Mouse (Mus musculus) heart, adult 9 months (tissue): ENCODE measurements around the gene Abhd16b.
"Not testable (repeated sequence)": the region's sequence is repeated elsewhere in the genome, so short reads cannot be mapped to it uniquely, and the experiment has no call there.

Experiments
- DNase-seq, 2 experiments: peaks; one replicate each; pipeline ENCODE4 v3.0.0; 2022; ENCODE audit warnings: low spot score in 2 of 2

Abhd16b gene

GRCm38 (mm10) chr2:181487338-181488277 is 5.4 kb upstream of the Abhd16b start:
- peak; percentile 68 to 81 for DNase-seq

DNA sequence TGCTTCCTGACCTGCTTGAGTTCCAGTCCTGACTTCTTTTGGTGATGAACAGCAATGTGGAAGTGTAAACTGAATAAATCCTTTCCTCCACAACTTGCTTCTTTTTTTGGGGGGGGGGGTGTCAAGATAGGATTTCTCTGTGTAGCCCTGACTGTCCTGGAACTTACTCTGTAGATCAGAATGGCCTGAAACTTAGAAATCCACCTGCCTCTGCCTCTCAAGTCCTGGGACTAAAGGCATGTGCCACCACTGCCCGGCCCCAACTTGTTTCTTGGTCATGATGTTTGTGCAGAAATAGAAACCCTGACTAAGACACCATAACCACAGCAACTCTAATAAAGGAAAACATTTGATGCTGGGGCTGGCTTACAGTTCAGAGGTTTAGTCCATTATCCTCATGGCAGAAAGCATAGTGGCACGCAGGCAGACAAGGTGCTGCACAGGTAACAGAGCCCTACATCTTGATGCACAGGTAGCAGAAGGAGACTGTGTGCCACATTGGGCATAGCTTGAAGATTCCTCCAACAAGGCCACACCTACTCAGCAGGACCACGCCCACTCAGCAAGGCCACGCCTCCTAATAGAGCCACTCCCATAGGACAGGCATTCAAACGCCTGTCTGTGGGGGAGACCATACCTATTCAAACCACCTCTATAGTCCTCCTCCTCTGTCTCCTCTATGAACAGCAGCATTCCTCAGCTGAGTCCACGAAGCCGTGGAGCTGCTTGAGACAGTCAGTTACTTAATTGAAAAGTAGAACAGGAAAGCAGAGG is 1.4 kb upstream of the Abhd16b start:
- no peak for DNase-seq

DNA sequence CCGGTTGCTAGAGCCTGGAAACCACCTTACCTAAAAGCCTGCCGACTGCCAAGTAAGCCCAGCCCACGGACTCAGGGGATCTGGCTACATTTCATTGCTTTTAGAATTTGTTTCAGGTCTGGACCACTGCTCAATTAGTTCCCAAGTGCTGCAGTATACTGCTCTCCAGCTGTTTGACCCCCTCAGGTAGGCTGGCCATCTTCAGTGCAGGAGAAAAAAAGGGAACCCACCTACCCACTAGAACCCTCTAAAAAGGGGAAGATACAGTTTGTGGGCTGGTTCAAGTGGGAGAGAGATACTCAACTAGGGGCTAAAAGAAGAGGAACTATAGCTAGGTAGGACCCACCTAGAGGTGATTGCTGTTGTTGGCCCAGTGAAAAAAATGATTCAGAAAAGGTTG is 800 bp upstream of the Abhd16b start:
- DNase-seq, result no peak

DNA sequence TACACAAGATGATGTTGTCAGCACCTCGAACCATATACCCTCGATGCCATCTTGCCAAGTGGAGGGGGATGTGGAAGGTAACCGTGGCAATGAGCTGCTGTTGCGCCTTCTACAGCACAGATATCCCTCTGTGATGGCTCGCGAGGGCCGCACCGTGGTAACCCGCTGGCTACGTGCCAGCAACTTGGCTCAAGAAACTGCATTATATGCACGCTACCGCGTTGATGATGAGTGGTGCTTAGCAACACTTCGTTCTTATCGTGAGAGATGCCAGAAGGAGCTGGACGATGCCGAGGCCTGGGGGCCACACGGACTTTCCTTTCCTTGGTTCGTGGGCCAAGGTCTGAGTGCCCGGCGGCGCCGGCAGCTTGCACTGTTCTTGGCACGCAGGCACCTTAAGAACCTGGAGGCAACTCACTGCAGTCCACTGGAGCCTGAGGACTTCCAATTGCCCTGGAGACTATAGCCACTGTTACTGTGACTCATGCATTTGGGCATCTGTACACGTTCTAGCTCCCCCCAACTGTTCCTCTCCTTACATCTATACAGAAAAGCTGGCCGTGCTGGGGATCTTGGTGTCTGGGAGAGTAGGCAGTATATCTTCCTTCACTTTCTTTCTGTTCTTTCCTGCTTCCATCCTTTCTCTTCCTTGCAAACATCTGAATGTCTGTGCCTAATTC is 1.4 kb downstream of the Abhd16b start:
- DNase-seq, result no peak

- not testable (repeated sequence) for DNase-seq
Measured at GRCm38 (mm10) chr2:181495845-181496244, 2.8 kb downstream of the Abhd16b start.

DNA sequence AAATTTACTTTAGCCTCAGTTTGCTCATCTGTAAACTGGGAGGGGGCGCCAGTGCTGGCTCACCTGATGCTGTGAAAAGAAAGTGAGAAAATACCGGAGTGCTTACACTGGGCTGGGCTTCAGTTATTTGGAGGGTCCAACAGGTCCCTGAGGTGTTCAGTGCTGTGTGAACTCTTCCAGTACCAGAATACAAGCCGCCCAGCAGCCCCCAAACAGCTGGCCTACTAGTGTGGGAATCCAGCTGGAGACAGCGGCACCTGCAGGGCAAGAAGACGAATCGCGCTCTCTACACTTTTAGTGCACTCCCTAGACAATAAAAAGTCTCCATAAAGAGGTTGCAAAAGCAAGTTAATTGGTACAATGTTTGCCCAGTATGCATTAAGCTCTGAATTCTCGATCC is 3.3 kb downstream of the Abhd16b start:
- DNase-seq, result peak; percentile 51 to 54

DNA sequence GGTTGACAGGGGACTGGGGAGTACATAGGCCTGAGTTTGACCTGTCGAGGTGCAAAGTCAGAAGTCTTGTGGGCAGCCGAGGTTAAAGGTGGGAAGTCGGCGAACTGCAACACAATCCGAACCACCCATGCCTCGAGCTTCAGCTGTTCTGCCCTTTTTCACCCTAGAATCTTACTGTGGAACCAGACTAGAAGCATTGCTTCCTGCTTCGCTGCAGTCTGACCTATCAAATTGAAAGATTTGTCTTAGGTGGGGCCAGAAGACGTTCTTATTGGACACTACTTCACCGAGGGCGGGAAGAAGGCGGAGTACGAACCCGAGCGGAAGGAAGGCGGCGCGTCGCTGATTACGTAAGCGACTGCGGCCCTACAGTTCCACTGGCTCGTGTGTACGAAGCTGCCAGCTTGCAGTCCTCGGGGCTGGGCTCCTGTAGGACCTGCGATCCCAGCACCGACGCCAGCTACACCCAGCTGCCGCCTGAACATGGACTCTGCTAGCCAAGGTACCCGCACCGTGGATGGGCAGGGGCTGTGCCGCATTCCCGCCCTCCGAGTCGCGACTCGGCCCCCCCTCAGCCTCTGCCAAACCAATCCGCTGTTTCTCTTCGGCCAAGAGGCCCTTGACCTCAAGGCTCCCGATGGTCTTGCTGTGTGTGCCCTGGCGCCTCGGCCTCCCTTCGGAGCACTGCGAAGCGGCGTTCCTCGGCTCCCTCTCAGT is 4.0 kb downstream of the Abhd16b start, which contains the start of gene Tpd52l2:
Gene Tpd52l2, plus strand, starts transcription at position 312 of the 717 bp plus-strand sequence.
- DNase-seq, result peak; percentile 95 to 96

- peak; percentile 77 to 78 for DNase-seq
Measured at GRCm38 (mm10) chr2:181497548-181497875, 4.5 kb downstream of the Abhd16b start.

- DNase-seq, result no peak
Measured at GRCm38 (mm10) chr2:181498644-181499043, 5.6 kb downstream of the Abhd16b start.

- DNase-seq, result no peak
Measured at GRCm38 (mm10) chr2:181509191-181509590, 16.2 kb downstream of the Abhd16b start.

DNA sequence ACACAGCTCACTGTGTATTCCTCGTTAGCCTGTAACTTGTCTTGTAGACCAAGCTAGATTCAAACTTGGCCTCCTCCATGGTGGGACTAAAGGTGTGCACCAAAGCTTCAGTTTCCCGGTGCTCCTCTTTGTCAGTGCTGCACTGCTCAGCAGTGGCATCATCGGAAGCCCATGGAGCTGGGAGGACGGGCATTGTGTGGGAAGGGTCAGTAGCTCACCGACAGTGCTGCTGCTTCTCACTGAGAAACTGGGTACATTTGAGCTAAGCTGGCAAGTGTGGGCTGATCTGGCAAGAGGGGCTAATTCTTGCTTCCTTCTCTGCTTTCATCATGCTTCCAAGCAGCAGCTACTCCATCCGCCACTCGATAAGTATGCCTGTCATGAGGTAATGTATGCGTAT is 18.2 kb downstream of the Abhd16b start:
- no peak for DNase-seq

- no peak for DNase-seq
Measured at GRCm38 (mm10) chr2:181519201-181519600, 26.2 kb downstream of the Abhd16b start.

GRCm38 (mm10) chr2:181520118-181520935 is 27.3 kb downstream of the Abhd16b start, which contains the start of gene Dnajc5:
Gene Dnajc5, plus strand, starts transcription at chr2:181520485.
- DNase-seq, result peak; percentile 98

- no peak for DNase-seq
Measured at GRCm38 (mm10) chr2:181520936-181521227, 27.9 kb downstream of the Abhd16b start.

DNA sequence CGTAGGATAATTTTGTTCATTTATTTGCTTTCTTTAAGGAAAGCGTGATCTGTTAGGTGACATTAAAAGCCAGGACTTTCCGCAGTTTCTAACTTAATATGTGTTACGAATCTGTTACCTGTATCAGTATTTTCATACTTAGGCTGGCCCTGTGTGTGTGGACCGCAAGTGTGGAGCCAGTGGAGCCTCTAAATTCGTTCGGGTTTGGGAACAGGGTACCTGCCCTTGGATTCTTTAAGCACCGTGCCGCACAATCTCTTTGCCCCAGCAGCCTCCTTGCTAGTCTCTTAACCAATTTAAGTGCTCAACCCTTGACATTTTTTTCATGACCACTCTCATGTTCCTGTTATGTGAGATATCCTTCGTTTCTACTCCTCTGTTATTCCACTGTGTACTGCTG is 28.5 kb downstream of the Abhd16b start:
- DNase-seq, result no peak

GRCm38 (mm10) chr2:181522811-181523210 is 29.8 kb downstream of the Abhd16b start:
- DNase-seq, result peak in 1 of 2 experiments; percentile 21

- DNase-seq, result no peak
Measured at GRCm38 (mm10) chr2:181525526-181525925, 32.5 kb downstream of the Abhd16b start.

GRCm38 (mm10) chr2:181529076-181529475 is 36.1 kb downstream of the Abhd16b start:
- no peak for DNase-seq

- DNase-seq, result no peak
Measured at GRCm38 (mm10) chr2:181532589-181532988, 39.6 kb downstream of the Abhd16b start.

DNA sequence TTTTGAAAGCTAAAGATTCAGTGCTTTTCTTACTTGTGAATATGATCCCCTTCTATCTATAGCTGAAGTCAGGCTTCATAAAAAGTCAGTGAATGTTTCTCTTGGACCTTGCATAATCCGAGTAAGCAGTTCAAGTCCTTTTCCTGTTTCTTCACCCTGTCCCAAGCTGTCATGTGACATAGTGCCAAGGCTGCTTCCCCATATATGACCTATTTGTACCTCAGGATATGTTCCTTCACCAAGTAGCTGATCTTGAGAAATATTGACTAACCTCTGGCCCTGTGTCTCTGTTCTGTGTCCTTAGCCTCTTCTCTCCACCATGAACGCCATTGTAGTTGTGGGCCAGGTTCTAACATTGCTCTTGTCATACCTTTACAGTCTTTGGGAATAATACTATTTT is 43.4 kb downstream of the Abhd16b start:
- peak; percentile 19 to 31 for DNase-seq
